Mouse (Mus musculus): Measurements from ENCODE around the gene Etv4. TPM values are rescaled to one million over a fixed set of nuclear protein-coding genes. Genes with fewer than 3 reads are reported as not detected.

The Etv4 gene
- polyA plus RNA-seq, 1 experiment from 2014 or later: 2.0 TPM

GRCm38 (mm10) chr11:101729308-101729707 lies 55.9 kb downstream of the Etv4 start:
- Histone ChIP-seq H3K27me3 (ENCODE audit: control insufficient read depth, insufficient read depth, low read length) (no peaks in the 10 kb centered on the region), H3K27ac (replicated peaks) (peak overlapping the region; percentile 30; the same call in 1 of the 2 replicates), H3K4me3 (ENCODE audit: low read depth, low read length) (no peak overlapping the region), H3K36me3 (ENCODE audit: control insufficient read depth, insufficient read depth, low read length) (no peaks in the 10 kb centered on the region), H3K9ac (ENCODE audit: low read length) (no peak overlapping the region), H3K4me2 (replicated peaks; ENCODE audit: low read depth) (no peak overlapping the region), H3K4me1 (replicated peaks; ENCODE audit: control insufficient read depth, insufficient read depth) (0 out of 2 replicates have a peak, but pooled peaks cover 3% of the 10 kb centered on the region), H3K9me3 (ENCODE audit: control insufficient read depth, low read length) (no peaks in the 10 kb centered on the region)
- no peak for DNase-seq (ENCODE audit: low spot score)
- 11% methylated on average over 3 of the region's 3 CpGs for WGBS
- TF ChIP-seq EP300 (optimal IDR thresholded peaks at IDR 0.05) (no peak), CTCF (IDR thresholded peaks at IDR 0.05; ENCODE audit: low read depth) (no peak)
- ATAC-seq (ENCODE audit: low FRiP score, low TSS enrichment): no peak

- Histone ChIP-seq H3K4me2 (replicated peaks; ENCODE audit: low read depth) (no peak overlapping the region), H3K27ac (replicated peaks) (no peak overlapping the region), H3K4me1 (replicated peaks; ENCODE audit: control insufficient read depth, insufficient read depth) (no peaks in the 10 kb centered on the region), H3K36me3 (ENCODE audit: control insufficient read depth, insufficient read depth, low read length) (no peaks in the 10 kb centered on the region), H3K27me3 (ENCODE audit: control insufficient read depth, insufficient read depth, low read length) (no peaks in the 10 kb centered on the region), H3K4me3 (ENCODE audit: low read depth, low read length) (no peak overlapping the region), H3K9ac (ENCODE audit: low read length) (no peak overlapping the region), H3K9me3 (ENCODE audit: control insufficient read depth, low read length) (no peaks in the 10 kb centered on the region)
- DNase-seq (ENCODE audit: low spot score) (no peak), ATAC-seq (ENCODE audit: low FRiP score, low TSS enrichment) (no peak)
- TF ChIP-seq CTCF (IDR thresholded peaks at IDR 0.05; ENCODE audit: low read depth) (no peak), EP300 (optimal IDR thresholded peaks at IDR 0.05) (no peak)
- 74% methylated on average over 2 of the region's 2 CpGs for WGBS
Observed at GRCm38 (mm10) chr11:101726765-101727164, 58.4 kb downstream of the Etv4 start.

- 70% methylated on average over 8 of the region's 8 CpGs for WGBS
- no peaks in the 10 kb centered on the region for H3K27me3 ChIP-seq (ENCODE audit: control insufficient read depth, insufficient read depth, low read length)
- TF ChIP-seq CTCF (IDR thresholded peaks at IDR 0.05; ENCODE audit: low read depth): no peak
- no peak overlapping the region for H3K27ac ChIP-seq (replicated peaks)
- DNase-seq (ENCODE audit: low spot score) (no peak), ATAC-seq (ENCODE audit: low FRiP score, low TSS enrichment) (no peak)
- H3K36me3 ChIP-seq (ENCODE audit: control insufficient read depth, insufficient read depth, low read length): no peaks in the 10 kb centered on the region
- H3K9me3 ChIP-seq (ENCODE audit: control insufficient read depth, low read length): no peaks in the 10 kb centered on the region
- no peak overlapping the region for H3K4me3 ChIP-seq (ENCODE audit: low read depth, low read length)
- H3K4me1 ChIP-seq (replicated peaks; ENCODE audit: control insufficient read depth, insufficient read depth): no peaks in the 10 kb centered on the region
- H3K4me2 ChIP-seq (replicated peaks; ENCODE audit: low read depth): no peak overlapping the region
- no peak overlapping the region for H3K9ac ChIP-seq (ENCODE audit: low read length)
Observed at GRCm38 (mm10) chr11:101725043-101725442, 60.1 kb downstream of the Etv4 start.

GRCm38 (mm10) chr11:101719986-101720520 lies 65.1 kb downstream of the Etv4 start:
- WGBS: 61% methylated on average over 21 of the region's 21 CpGs

More at GRCm38 (mm10) chr11:101719986-101720520, 65.1 kb downstream of the Etv4 start:
- no peaks in the 10 kb centered on the region for H3K36me3 ChIP-seq (ENCODE audit: control insufficient read depth, insufficient read depth, low read length)
- H3K4me3 ChIP-seq (ENCODE audit: low read depth, low read length): no peak overlapping the region
- no peak overlapping the region for H3K4me2 ChIP-seq (replicated peaks; ENCODE audit: low read depth)
- no peak overlapping the region for H3K27ac ChIP-seq (replicated peaks)
- H3K4me1 ChIP-seq (replicated peaks; ENCODE audit: control insufficient read depth, insufficient read depth): no peaks in the 10 kb centered on the region
- H3K9ac ChIP-seq (ENCODE audit: low read length): no peak overlapping the region
- ATAC-seq (ENCODE audit: low FRiP score, low TSS enrichment) (no peak), DNase-seq (ENCODE audit: low spot score) (peak; percentile 37)
- H3K9me3 ChIP-seq (ENCODE audit: control insufficient read depth, low read length): no peaks in the 10 kb centered on the region
- no peak for TF ChIP-seq EP300 (optimal IDR thresholded peaks at IDR 0.05)
- no peak for TF ChIP-seq CTCF (IDR thresholded peaks at IDR 0.05; ENCODE audit: low read depth)
- H3K27me3 ChIP-seq (ENCODE audit: control insufficient read depth, insufficient read depth, low read length): no peaks in the 10 kb centered on the region

Other genes with a start within 250 kb of the Etv4 start
- 1.1 and 2.5 TPM in 2 replicates for gene Brca1, start 233.4 kb downstream of the Etv4 start, polyA plus RNA-seq (2015; fragmentation: Nextera tagmentation; extraction: Ambion mirVana)
- gene Nbr1, start 233.2 kb downstream of the Etv4 start, polyA plus RNA-seq (2015; fragmentation: Nextera tagmentation; extraction: Ambion mirVana): 34.5 TPM in 2 replicates
- 10.0 TPM in 2 replicates for gene Tmem106a, start 203.1 kb downstream of the Etv4 start, polyA plus RNA-seq (2015; fragmentation: Nextera tagmentation; extraction: Ambion mirVana)
- gene Gm11634, start 186.1 kb downstream of the Etv4 start, polyA plus RNA-seq (2015; fragmentation: Nextera tagmentation; extraction: Ambion mirVana): 0.13 TPM in 1 of 2 replicates, not detected in the other
- gene Rdm1, start 158.2 kb downstream of the Etv4 start, polyA plus RNA-seq (2015; fragmentation: Nextera tagmentation; extraction: Ambion mirVana): 18.9 and 20.9 TPM in 2 replicates
- gene Arl4d, start 119.8 kb downstream of the Etv4 start, polyA plus RNA-seq (2015; fragmentation: Nextera tagmentation; extraction: Ambion mirVana): 9.5 and 10.0 TPM in 2 replicates
- 12.6 and 12.8 TPM in 2 replicates for gene Dhx8, start 52.5 kb downstream of the Etv4 start, polyA plus RNA-seq (2015; fragmentation: Nextera tagmentation; extraction: Ambion mirVana)
- gene Meox1, start 109.0 kb upstream of the Etv4 start, polyA plus RNA-seq (2015; fragmentation: Nextera tagmentation; extraction: Ambion mirVana): 2.8 and 3.0 TPM in 2 replicates
- 0.08 TPM in 1 of 2 replicates, not detected in the other for gene Sost, start 181.6 kb upstream of the Etv4 start, polyA plus RNA-seq (2015; fragmentation: Nextera tagmentation; extraction: Ambion mirVana)
- not detected in 2 replicates for gene Cfap97d1, start 198.9 kb upstream of the Etv4 start, polyA plus RNA-seq (2015; fragmentation: Nextera tagmentation; extraction: Ambion mirVana)
- gene Dusp3, start 201.6 kb upstream of the Etv4 start, polyA plus RNA-seq (2015; fragmentation: Nextera tagmentation; extraction: Ambion mirVana): 21.7 and 22.8 TPM in 2 replicates
- 3.3 and 3.4 TPM in 2 replicates for gene Mpp3, start 243.1 kb upstream of the Etv4 start, polyA plus RNA-seq (2015; fragmentation: Nextera tagmentation; extraction: Ambion mirVana)